ENCODE assay signal across 8 mouse cellular contexts in the genomic region with DNA sequence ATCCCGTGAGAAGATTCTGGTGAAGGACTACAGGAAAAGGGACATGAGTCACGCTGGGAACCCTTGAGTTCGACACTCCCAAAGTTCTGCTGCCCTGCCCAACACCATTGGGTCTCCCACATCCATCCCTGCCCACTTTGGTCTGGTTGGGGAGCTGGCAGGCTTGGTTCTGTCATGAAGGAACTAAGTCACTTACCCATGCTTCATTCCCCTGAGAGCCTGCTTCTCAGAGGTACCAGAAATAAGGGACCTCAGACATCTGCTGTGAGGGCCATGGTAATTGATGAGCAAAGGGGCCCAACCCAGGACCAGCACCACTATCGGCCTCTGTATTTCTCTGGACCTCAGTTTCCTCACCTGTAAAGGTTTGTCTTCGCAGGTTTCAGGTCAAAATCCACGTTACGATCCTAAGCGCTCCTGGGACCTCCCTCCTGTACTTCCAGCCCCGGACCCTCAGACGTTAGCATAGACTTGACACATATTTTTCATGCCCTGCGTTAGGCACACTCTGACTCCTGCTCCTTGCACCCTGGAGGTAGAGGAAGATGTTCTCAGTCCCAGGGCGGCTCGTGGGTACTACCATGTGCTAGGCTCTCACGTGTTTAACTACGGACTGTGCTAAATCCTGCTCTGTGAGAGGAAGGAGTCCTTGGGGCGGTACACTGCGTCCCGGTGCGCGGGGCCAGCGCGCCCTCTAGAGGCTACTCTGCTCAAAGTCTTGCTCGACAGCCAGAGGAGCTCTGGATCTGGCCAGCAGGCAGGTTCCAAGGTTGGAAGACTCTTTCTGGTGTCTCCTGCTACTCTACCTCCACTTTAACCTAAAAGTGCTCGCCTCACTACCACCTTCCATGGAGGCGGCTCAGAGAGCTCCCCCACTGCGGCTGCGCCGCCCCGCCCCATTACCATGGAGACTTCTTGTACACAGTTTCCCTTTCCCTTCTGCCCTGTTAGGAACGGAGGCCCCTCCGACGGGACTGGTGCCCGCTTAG. TPM values are rescaled to one million over a fixed set of nuclear protein-coding genes. Genes with fewer than 3 reads are reported as not detected.
DNase-seq lines count a peak whose midpoint lies in the region; ATAC-seq and TF ChIP-seq lines count a peak whose summit lies in the region.

A gene (plus strand): TSS at position 91 of the 989 bp plus-strand sequence.

- H3K27me3 ChIP-seq in heart, embryonic 12.5 days (replicated peaks) = no peaks in the 10 kb centered on the region
- H3K27me3 ChIP-seq in kidney, embryonic 16.5 days (ENCODE audit: insufficient read depth, low read length) = no peaks in the 10 kb centered on the region

- no peak for TF ChIP-seq POLR2A in brain, embryonic 14.5 days (IDR thresholded peaks at IDR 0.05; ENCODE audit: borderline replicate concordance, extremely low read depth, insufficient read depth, insufficient read length, poor library complexity, severe bottlenecking)

- H3K4me3 ChIP-seq in heart, embryonic 12.5 days = peak within 1 kb of the TSS; percentile 50
- H3K4me3 ChIP-seq in kidney, embryonic 16.5 days (ENCODE audit: low read length) = peak within 1 kb of the TSS; percentile 43

- peak within 1 kb of the TSS; percentile 71 for H3K9ac ChIP-seq in heart, embryonic 12.5 days
- H3K9ac ChIP-seq in kidney, embryonic 16.5 days (replicated peaks; ENCODE audit: low read length) = peak within 1 kb of the TSS; percentile 61

- H3K36me3 ChIP-seq in heart, embryonic 12.5 days = peaks cover 32% of the 10 kb centered on the region
- H3K36me3 ChIP-seq in kidney, embryonic 16.5 days (ENCODE audit: insufficient read depth, low read length) = peaks cover 31% of the 10 kb centered on the region

- 0 out of 2 replicates have a peak within 1 kb of the TSS, but pooled peaks have one; percentile 28 for H3K27ac ChIP-seq in heart, embryonic 12.5 days (ENCODE audit: poor library complexity, severe bottlenecking)
- peak within 1 kb of the TSS; percentile 14 for H3K27ac ChIP-seq in kidney, embryonic 16.5 days (ENCODE audit: low read length)

- H3K4me2 ChIP-seq in heart, embryonic 12.5 days = peak within 1 kb of the TSS; percentile 73
- peak within 1 kb of the TSS; percentile 53 for H3K4me2 ChIP-seq in kidney, embryonic 16.5 days (replicated peaks; ENCODE audit: low read depth, low read length)

- peaks cover 21% of the 10 kb centered on the region for H3K4me1 ChIP-seq in heart, embryonic 12.5 days (replicated peaks)
- H3K4me1 ChIP-seq in kidney, embryonic 16.5 days (ENCODE audit: insufficient read depth, low read length) = peaks cover 5% of the 10 kb centered on the region; the same call in 1 of the 2 replicates

- DNase-seq in CD4-positive helper T cell, adult 2 months (ENCODE audit: low read depth, low spot score) = peak; percentile 88
- peak; percentile 91 for DNase-seq in brain, embryonic 14.5 days (ENCODE audit: low read depth)
- DNase-seq in liver = peak; percentile 89
- peak; percentile 51 to 87 for DNase-seq in monocyte, adult 2 months (ENCODE audit: low read depth in 1 of 2, low spot score in 2 of 2)
- peak; percentile 72 to 83 for DNase-seq in spleen, postnatal 14 days (ENCODE audit: low spot score in 2 of 2)

- H3K9me3 ChIP-seq in heart, embryonic 12.5 days (replicated peaks) = no peaks in the 10 kb centered on the region
- H3K9me3 ChIP-seq in kidney, embryonic 16.5 days (ENCODE audit: low read length) = no peaks in the 10 kb centered on the region

- WGBS in heart, embryonic 12.5 days = 11% methylated on average over 33 of the region's 33 CpGs
- 11% methylated on average over 33 of the region's 33 CpGs for WGBS in kidney, embryonic 16.5 days

- peak; percentile 91 for ATAC-seq in erythroblast, adult 5-6 weeks (replicated peaks; ENCODE audit: low FRiP score, poor library complexity, severe bottlenecking)
- peak; percentile 89 for ATAC-seq in heart, embryonic 12.5 days (ENCODE audit: insufficient number of reproducible peaks, low FRiP score)
- ATAC-seq in kidney, embryonic 16.5 days (ENCODE audit: low FRiP score, low TSS enrichment) = peak; percentile 96

- peak; percentile 99 for TF ChIP-seq CTCF in brain, embryonic 14.5 days (IDR thresholded peaks at IDR 0.05; ENCODE audit: borderline replicate concordance, extremely low read depth, insufficient read depth, insufficient read length)

RNA-seq across cellular contexts. Expression of the gene that starts here (rescaled TPM):
- 1.2 and 1.4 TPM in 2 replicates for polyA plus RNA-seq in brain, embryonic 14.5 days (2012; rRNA removed)
- 0.19 TPM in 1 of 2 replicates, not detected in the other for total RNA-seq in erythroblast, adult 5-6 weeks (2015; ENCODE audit: low replicate concordance)
- not detected in 2 replicates for total RNA-seq in erythroblast, adult 5-6 weeks (2017; ENCODE audit: low replicate concordance)
- 0.91 and 1.0 TPM in 2 replicates for polyA plus RNA-seq in heart, embryonic 12.5 days (2016; fragmentation: Nextera tagmentation; extraction: Ambion mirVana)
- 1.2 and 1.7 TPM in 2 replicates for polyA plus RNA-seq in kidney, embryonic 16.5 days (2015; fragmentation: Nextera tagmentation; extraction: Ambion mirVana)

Comparison
In these comparisons a context has a peak if more than half of its experiments do, and no peak if none do; other contexts are left out.
1. Peak in every context shown above with its lines: DNase-seq, ATAC-seq, H3K4me3 ChIP-seq and H3K27ac ChIP-seq.
2. Peak in ATAC-seq in erythroblast, adult 5-6 weeks; RNA of the gene not detected or under 1 TPM.